Mouse (Mus musculus): ENCODE measurements around the gene Gm28635.

DNA sequence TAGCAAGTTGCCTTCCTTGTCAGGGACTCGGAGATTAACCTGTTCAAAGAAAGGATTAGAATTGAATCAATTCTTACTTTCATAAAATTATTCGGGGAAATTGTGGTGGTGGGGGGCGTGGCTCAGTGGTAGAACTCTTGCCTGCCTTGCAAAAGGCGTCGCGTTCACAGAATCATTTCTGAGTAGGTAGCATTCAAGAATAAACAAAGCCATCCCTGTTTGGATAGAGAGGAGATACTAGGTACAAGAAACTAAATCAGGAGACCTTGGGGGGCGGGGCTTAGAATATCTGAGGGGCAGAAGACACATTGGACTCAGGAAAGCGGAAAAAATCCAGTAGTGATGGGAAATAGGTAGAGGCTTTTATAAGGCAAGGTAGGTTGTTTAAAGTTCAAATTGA is 1.2 kb upstream of the Gm28635 start, which contains the start of gene Tmx2:
- TF ChIP-seq CTCF (IDR thresholded peaks at IDR 0.05; ENCODE audit: control insufficient read depth, insufficient read depth, low read length) (no peak), POLR2A (IDR thresholded peaks at IDR 0.05; ENCODE audit: borderline replicate concordance, control insufficient read depth, low read depth, low read length) (no peak)
